Mouse (Mus musculus) liver, postnatal 0 days (tissue): ENCODE data around the gene Dpp3. TPM values are rescaled to one million over a fixed set of nuclear protein-coding genes. Genes with fewer than 3 reads are reported as not detected.
A peak's percentile ranks its signal among the peaks of the same experiment; 100 is the strongest.

ENCODE experiments used
- ATAC-seq: fragments of 200-750 bp; cut with Nextera tagmentation; 2 replicates; pipeline ENCODE4 v1.8.0; 2017; ENCODE audit warnings: mild to moderate bottlenecking, moderate library complexity
- DNase-seq: peaks from one replicate; pipeline ENCODE4 v3.0.0-alpha.2; 2016
- H3K27ac ChIP-seq: fragments of 300-500 bp; sonication (generic); 2 replicates; pipeline ENCODE4 v1.5.1; 2014; ENCODE audit warnings: antibody characterized with exemption, moderate library complexity, mild to moderate bottlenecking, low read depth
- H3K27me3 ChIP-seq: fragments of 300-500 bp; sonication (generic); 2 replicates; pipeline ENCODE4 v1.6.1; 2014; ENCODE audit warnings: low read length, control low read depth, mixed read lengths; ENCODE audit not compliant: insufficient read depth
- H3K36me3 ChIP-seq: fragments of 300-500 bp; sonication (generic); replicated peaks from 2 replicates; pipeline ENCODE4 v1.6.1; 2014; ENCODE audit warnings: mild to moderate bottlenecking, control low read depth, low read length, moderate library complexity, mixed read lengths; ENCODE audit not compliant: insufficient read depth
- H3K4me1 ChIP-seq: fragments of 300-500 bp; sonication (generic); 2 replicates; pipeline ENCODE4 v1.6.1; 2014; ENCODE audit warnings: antibody characterized with exemption, mild to moderate bottlenecking, control low read depth; ENCODE audit not compliant: insufficient read depth
- H3K4me2 ChIP-seq: fragments of 300-500 bp; sonication (generic); 2 replicates; pipeline ENCODE4 v1.6.1; 2014; ENCODE audit warnings: low read depth, mild to moderate bottlenecking, low read length, moderate library complexity, mixed read lengths
- H3K4me3 ChIP-seq: fragments of 300-500 bp; sonication (generic); 2 replicates; pipeline ENCODE4 v1.5.1; 2014; ENCODE audit warnings: low read depth, low read length
- H3K9ac ChIP-seq: fragments of 300-500 bp; sonication (generic); replicated peaks from 2 replicates; pipeline ENCODE4 v1.6.1; 2014; ENCODE audit warnings: mild to moderate bottlenecking, moderate library complexity
- H3K9me3 ChIP-seq: fragments of 300-500 bp; sonication (generic); 2 replicates; pipeline ENCODE4 v1.6.1; 2016; ENCODE audit warnings: mild to moderate bottlenecking, control low read depth, low read length, mixed read lengths
- CTCF ChIP-seq: sonication (generic); IDR thresholded peaks from 2 replicates; pipeline ENCODE4 v1.5.1; 2016; ENCODE audit warnings: antibody characterized with exemption, low read depth
- EP300 ChIP-seq: IDR thresholded peaks from 2 replicates; pipeline ENCODE4 v1.6.1; 2016; ENCODE audit warnings: antibody characterized with exemption, low read depth, mild to moderate bottlenecking
- WGBS: fragments of 180-500 bp; shearing (Covaris S2); extraction: QIAGEN DNeasy Blood & Tissue Kit; methylation state at CpG from one replicate; pipeline ENCODE4 v1.1.7; 2014; ENCODE audit not compliant: insufficient replicate concordance; 5-methylcytosine and 5-hydroxymethylcytosine counted together
- polyA plus RNA-seq: library from polyadenylated mRNA; unstranded; fragments of >200 nt; fragmentation: Nextera tagmentation; extraction: Ambion mirVana; gene quantifications from 2 replicates; pipeline ENCODE4 v1.2.1, GENCODE M21; 2015

Dpp3 gene
- polyA plus RNA-seq, 1 experiment from 2014 or later = 30.6 TPM

DNA sequence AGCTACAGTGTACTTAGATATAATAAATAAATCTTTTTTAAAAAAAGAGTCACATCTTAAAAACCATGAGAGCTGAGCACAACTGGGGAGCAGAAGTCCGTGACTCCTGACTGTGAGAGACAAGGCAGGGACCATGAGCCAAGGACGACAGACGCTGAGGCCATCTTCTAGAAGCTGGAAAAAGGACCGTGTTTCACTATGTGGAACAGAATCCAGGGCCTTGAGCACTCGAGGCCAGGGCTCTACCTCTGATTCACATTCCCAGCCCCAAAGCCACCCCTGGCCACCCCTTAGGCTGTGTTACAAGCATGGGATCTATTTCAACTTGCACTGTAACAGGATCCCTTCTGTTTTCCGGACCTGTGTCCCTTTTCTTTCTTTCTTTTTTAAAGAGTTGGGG lies 8.4 kb downstream of the Dpp3 start:
- no peaks in the 10 kb centered on the region for H3K27me3 ChIP-seq
- H3K4me1 ChIP-seq = no peaks in the 10 kb centered on the region
- ATAC-seq (no peak), DNase-seq (no peak)
- TF ChIP-seq EP300 (no peak), CTCF (no peak)
- H3K27ac ChIP-seq = no peak overlapping the region
- no peak overlapping the region for H3K4me2 ChIP-seq
- H3K36me3 ChIP-seq = peaks cover 76% of the 10 kb centered on the region
- 83% methylated on average over 6 of the region's 6 CpGs for WGBS
- no peak overlapping the region for H3K9ac ChIP-seq
- no peak overlapping the region for H3K4me3 ChIP-seq
- H3K9me3 ChIP-seq = no peaks in the 10 kb centered on the region

DNA sequence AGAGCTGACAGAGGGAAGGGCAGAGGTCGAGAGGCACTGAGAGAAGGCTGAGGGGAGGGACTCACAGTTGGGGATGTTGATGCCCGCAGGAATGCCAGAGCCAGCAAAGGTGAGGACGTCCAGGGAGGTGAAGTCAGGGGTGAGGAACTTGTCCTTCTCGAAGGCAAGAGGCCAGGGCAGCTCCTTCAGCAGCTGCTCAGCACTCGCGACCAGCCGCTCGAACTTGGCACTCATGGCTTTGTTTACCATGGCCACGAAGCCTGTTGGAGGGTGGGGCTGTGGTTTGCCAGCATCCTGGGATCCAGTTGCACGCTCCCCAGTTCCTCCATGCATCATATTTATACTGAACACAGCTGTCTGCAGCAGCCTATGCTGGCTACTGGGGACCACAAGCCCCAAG lies 11.3 kb downstream of the Dpp3 start:
- no peaks in the 10 kb centered on the region for H3K4me1 ChIP-seq
- H3K9ac ChIP-seq = no peak overlapping the region
- no peak overlapping the region for H3K4me3 ChIP-seq
- TF ChIP-seq CTCF = no peak
- no peak for TF ChIP-seq EP300
- H3K9me3 ChIP-seq = no peaks in the 10 kb centered on the region
- no peak for DNase-seq
- H3K4me2 ChIP-seq = no peak overlapping the region
- H3K27me3 ChIP-seq = no peaks in the 10 kb centered on the region
- no peak for ATAC-seq
- WGBS = 74% methylated on average over 10 of the region's 10 CpGs
- H3K36me3 ChIP-seq = peaks cover 73% of the 10 kb centered on the region
- H3K27ac ChIP-seq = no peak overlapping the region

DNA sequence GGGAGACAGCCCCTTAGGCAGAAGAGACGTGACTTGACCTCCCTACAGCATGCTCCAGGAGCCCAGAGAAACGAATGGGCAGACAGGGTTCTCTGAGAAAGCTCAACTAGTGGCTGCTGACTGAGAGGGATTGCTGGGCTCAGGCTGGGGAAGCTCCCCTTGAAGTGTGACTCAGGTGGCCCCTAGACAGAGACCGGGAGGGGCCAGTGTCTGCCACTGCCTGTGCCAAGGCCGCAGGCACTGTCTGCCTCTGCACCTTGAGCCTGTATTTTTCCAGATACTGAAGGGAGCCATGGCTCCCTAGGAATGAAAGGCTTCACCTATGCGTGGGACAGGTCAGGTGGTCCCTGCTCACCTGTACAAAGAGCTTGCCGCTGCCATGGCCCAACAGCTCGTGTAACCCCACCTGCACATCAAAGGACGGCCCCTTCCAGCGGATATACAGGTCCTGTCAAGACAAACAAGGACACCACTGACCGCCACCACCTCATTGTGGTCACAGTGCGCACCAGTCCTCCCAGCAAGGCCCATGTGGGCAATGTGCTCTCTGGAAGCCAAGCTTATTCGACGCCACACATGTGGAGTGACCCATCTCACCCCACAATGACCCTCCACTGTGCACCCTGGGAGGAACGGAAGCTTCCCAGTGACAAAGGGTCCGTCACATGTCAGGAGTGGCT lies 12.0 kb downstream of the Dpp3 start:
- WGBS = 83% methylated on average over 15 of the region's 15 CpGs
- TF ChIP-seq CTCF = no peak
- no peak for TF ChIP-seq EP300
- no peak for ATAC-seq
- no peak overlapping the region for H3K4me3 ChIP-seq
- no peak overlapping the region for H3K4me2 ChIP-seq
- H3K27me3 ChIP-seq = no peaks in the 10 kb centered on the region
- no peaks in the 10 kb centered on the region for H3K4me1 ChIP-seq
- no peak for DNase-seq
- H3K36me3 ChIP-seq = peaks cover 73% of the 10 kb centered on the region
- no peak overlapping the region for H3K27ac ChIP-seq
- H3K9ac ChIP-seq = no peak overlapping the region
- H3K9me3 ChIP-seq = no peaks in the 10 kb centered on the region

DNA sequence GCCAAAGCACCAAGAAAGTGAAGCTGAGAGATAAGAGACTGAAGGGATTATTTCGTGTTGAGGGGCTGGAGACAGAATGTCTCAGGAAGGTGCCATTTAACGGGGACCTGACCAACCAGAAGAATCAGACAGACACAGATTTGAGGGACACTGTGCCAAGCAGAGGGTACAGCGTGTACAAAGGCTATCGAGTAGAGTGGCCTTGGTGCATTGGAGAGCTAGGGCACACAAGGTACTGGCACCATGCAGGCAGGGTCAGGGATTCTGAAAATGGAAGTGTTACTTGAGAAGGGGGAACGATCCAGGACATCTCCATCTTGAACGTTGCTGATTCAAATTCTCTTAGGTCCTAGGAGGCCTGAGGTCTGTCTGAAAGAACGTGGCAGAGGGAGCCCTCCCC lies 18.7 kb downstream of the Dpp3 start:
- H3K27ac ChIP-seq = no peak overlapping the region
- TF ChIP-seq EP300 = no peak
- TF ChIP-seq CTCF = no peak
- H3K36me3 ChIP-seq = peaks cover 46% of the 10 kb centered on the region

DNA sequence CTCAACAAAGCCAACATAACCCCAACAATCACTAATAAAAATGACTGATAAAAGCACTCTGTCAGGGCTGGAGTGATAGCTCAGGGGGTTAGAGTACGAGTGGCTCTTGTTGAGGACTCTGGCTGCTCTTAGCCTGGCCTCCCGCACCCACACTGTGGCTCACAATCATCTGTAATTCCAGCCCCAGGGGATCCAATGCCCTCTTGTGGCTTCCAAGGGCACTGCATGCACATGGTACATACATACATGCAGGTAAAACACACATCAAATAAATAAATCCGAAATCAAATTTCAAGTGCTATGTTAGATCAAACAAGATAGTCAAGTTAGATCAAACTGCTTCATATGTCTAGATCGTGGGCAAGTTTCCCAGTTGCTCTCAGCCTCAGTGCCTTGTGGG lies 20.0 kb downstream of the Dpp3 start:
- Histone ChIP-seq H3K9ac (no peak overlapping the region), H3K4me1 (peaks cover 7% of the 10 kb centered on the region), H3K27ac (no peak overlapping the region), H3K27me3 (no peaks in the 10 kb centered on the region), H3K36me3 (peaks cover 33% of the 10 kb centered on the region), H3K9me3 (no peaks in the 10 kb centered on the region), H3K4me3 (no peak overlapping the region), H3K4me2 (no peak overlapping the region)
- TF ChIP-seq EP300 (no peak), CTCF (peak; percentile 85)
- 84% methylated on average over 4 of the region's 4 CpGs for WGBS
- ATAC-seq (no peak), DNase-seq (peak; percentile 65)

More for the DNA sequence above, 18.7 kb downstream of the Dpp3 start:
- no peaks in the 10 kb centered on the region for H3K27me3 ChIP-seq
- WGBS = 82% methylated on average over 7 of the region's 7 CpGs
- H3K4me3 ChIP-seq = no peak overlapping the region
- peaks cover 7% of the 10 kb centered on the region for H3K4me1 ChIP-seq
- ATAC-seq (no peak), DNase-seq (no peak)
- no peaks in the 10 kb centered on the region for H3K9me3 ChIP-seq
- H3K9ac ChIP-seq = no peak overlapping the region
- H3K4me2 ChIP-seq = no peak overlapping the region

DNA sequence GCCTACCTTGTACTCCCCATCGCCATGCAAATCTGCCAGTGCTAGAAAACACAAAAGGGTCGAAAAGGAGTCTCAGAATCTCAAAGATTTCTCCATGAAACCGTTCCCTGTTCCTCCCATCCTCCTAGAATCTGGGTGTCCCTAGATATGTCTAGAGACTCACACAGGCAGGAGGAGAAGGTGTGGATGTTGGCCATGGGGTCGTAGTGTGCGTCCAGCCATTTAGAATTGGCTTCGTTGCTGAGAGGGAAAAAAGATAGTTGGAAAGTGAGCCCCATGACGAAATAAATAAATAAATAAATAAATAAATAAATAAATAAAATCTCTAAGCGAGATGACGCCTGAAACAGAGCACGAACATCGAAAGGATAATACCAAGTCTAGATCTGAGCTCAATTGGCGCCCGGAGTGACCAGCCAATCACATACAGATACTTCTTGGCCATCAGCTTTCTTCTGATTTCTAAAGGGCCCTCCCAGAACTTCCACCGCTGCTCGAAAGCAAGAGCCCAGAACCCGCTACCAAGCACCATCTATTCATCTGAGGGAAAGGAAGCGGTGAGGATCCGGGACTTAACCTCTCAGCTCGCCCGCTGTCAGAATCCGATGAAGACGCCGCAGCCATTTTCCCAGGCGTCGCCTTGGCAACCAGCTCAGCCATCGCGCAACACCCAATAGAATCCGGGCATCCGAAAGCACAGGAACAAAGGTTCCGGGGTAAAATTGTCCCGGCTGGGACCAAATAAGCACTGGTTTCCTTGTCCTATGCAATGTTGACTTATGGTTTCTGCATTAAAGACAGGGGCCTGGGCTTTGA lies 21.9 kb downstream of the Dpp3 start, which contains the start of gene Bbs1:
TSS of gene Bbs1 (minus strand) at position 650 of the 816 bp plus-strand sequence.
- TF ChIP-seq EP300 = no peak
- no peak for TF ChIP-seq CTCF
- WGBS = 10% methylated on average over 31 of the region's 31 CpGs
- peak within 1 kb of the TSS; percentile 74 for H3K4me3 ChIP-seq
- ATAC-seq (peak; percentile 77), DNase-seq (peak; percentile 86)
- no peak within 1 kb of the TSS for H3K27ac ChIP-seq
- peaks cover 25% of the 10 kb centered on the region; the same call in 1 of the 2 replicates for H3K36me3 ChIP-seq
- H3K27me3 ChIP-seq = no peaks in the 10 kb centered on the region
- H3K4me2 ChIP-seq = peak within 1 kb of the TSS; percentile 93
- peak within 1 kb of the TSS; percentile 63 for H3K9ac ChIP-seq
- no peaks in the 10 kb centered on the region for H3K9me3 ChIP-seq
- peaks cover 7% of the 10 kb centered on the region for H3K4me1 ChIP-seq
